ENCODE assay signal across 7 mouse cellular contexts in genomic region chr9:70863299-70863698, GRCm38 (mm10).
A peak's percentile ranks its signal among the peaks of the same experiment; 100 is the strongest.
DNase-seq lines count a peak whose midpoint lies in the region; ATAC-seq and TF ChIP-seq lines count a peak whose summit lies in the region.

No protein-coding gene starts in this region.

- no peaks in the 10 kb centered on the region for H3K9me3 ChIP-seq in ES-Bruce4 (replicated peaks; ENCODE audit: control insufficient read depth, insufficient read depth, low read length, poor library complexity, severe bottlenecking)
- no peaks in the 10 kb centered on the region for H3K9me3 ChIP-seq in heart, embryonic 16.5 days (replicated peaks; ENCODE audit: control insufficient read depth, low read length)
- no peaks in the 10 kb centered on the region for H3K9me3 ChIP-seq in neural tube, embryonic 12.5 days

- H3K4me3 ChIP-seq in ES-Bruce4 (ENCODE audit: low read depth, low read length), result 0 out of 2 replicates have a peak overlapping the region, but pooled peaks have one; percentile 9
- no peak overlapping the region for H3K4me3 ChIP-seq in heart, embryonic 16.5 days (ENCODE audit: low read length)
- H3K4me3 ChIP-seq in neural tube, embryonic 12.5 days, result no peak overlapping the region

- no peak for TF ChIP-seq EP300 in ES-Bruce4 (IDR thresholded peaks at IDR 0.05; ENCODE audit: insufficient read depth, low read depth, low read length)

- no peaks in the 10 kb centered on the region for H3K36me3 ChIP-seq in ES-Bruce4 (ENCODE audit: control insufficient read depth, insufficient read depth, low read length, poor library complexity, severe bottlenecking)
- no peaks in the 10 kb centered on the region for H3K36me3 ChIP-seq in heart, embryonic 16.5 days (ENCODE audit: control insufficient read depth, insufficient read depth)
- no peaks in the 10 kb centered on the region for H3K36me3 ChIP-seq in neural tube, embryonic 12.5 days

- no peak overlapping the region for H3K9ac ChIP-seq in ES-Bruce4 (ENCODE audit: low read depth, poor library complexity, severe bottlenecking)
- H3K9ac ChIP-seq in heart, embryonic 16.5 days (ENCODE audit: low read length), result no peak overlapping the region
- H3K9ac ChIP-seq in neural tube, embryonic 12.5 days, result no peak overlapping the region

- no peak overlapping the region for H3K4me2 ChIP-seq in heart, embryonic 16.5 days (ENCODE audit: low read depth, low read length)
- peak overlapping the region; percentile 20; the same call in 1 of the 2 replicates for H3K4me2 ChIP-seq in neural tube, embryonic 12.5 days (replicated peaks)

- DNase-seq in adipocyte (ENCODE audit: low spot score), result peak; percentile 14
- peak; percentile 71 to 81 for DNase-seq in kidney, postnatal 4 days
- DNase-seq in cerebellum, postnatal 14 days, result no peak

- no peak for TF ChIP-seq POLR2A in ES-Bruce4 (IDR thresholded peaks at IDR 0.05; ENCODE audit: insufficient read depth, low read length)

- no peak overlapping the region for H3K27ac ChIP-seq in ES-Bruce4 (ENCODE audit: insufficient read depth, low read length)
- peak overlapping the region; percentile 35; the same call in 1 of the 2 replicates for H3K27ac ChIP-seq in heart, embryonic 16.5 days (ENCODE audit: low read length)
- H3K27ac ChIP-seq in neural tube, embryonic 12.5 days, result no peak overlapping the region

- ATAC-seq in heart, embryonic 16.5 days (replicated peaks; ENCODE audit: extremely low read depth, insufficient read depth, low FRiP score), result no peak
- peak; percentile 53; the same call in 1 of the 2 replicates for ATAC-seq in neural tube, embryonic 12.5 days (ENCODE audit: low FRiP score, low read depth)
- ATAC-seq in frontal cortex, adult (ENCODE audit: low TSS enrichment), result no peak; the same call in 1 of the 2 replicates

- no peaks in the 10 kb centered on the region for H3K27me3 ChIP-seq in ES-Bruce4 (ENCODE audit: control insufficient read depth, insufficient read depth, low read length, poor library complexity, severe bottlenecking)
- H3K27me3 ChIP-seq in heart, embryonic 16.5 days (ENCODE audit: control insufficient read depth, insufficient read depth, low read length), result no peaks in the 10 kb centered on the region
- H3K27me3 ChIP-seq in neural tube, embryonic 12.5 days (replicated peaks), result no peaks in the 10 kb centered on the region

- no peaks in the 10 kb centered on the region for H3K4me1 ChIP-seq in ES-Bruce4 (ENCODE audit: control insufficient read depth, insufficient read depth, low read length)
- peaks cover 6% of the 10 kb centered on the region; the same call in 1 of the 2 replicates for H3K4me1 ChIP-seq in heart, embryonic 16.5 days (ENCODE audit: control insufficient read depth, insufficient read depth, low read length)
- peaks cover 14% of the 10 kb centered on the region for H3K4me1 ChIP-seq in neural tube, embryonic 12.5 days

- 48% methylated on average over 8 of the region's 8 CpGs for WGBS in heart, embryonic 16.5 days
- WGBS in neural tube, embryonic 12.5 days, result 2% methylated on average over 8 of the region's 8 CpGs

- no peak for TF ChIP-seq CTCF in ES-Bruce4 (IDR thresholded peaks at IDR 0.05; ENCODE audit: low read depth, low read length)

Comparison
In these comparisons a context has a peak if more than half of its experiments do, and no peak if none do; other contexts are left out.
1. DNase-seq: peak in adipocyte (single experiment) and kidney, postnatal 4 days (2 of 2); none in cerebellum, postnatal 14 days (0 of 2).